Mouse (Mus musculus): ENCODE results near the gene Hoxd11. TPM values are rescaled to one million over a fixed set of nuclear protein-coding genes. Genes with fewer than 3 reads are reported as not detected.
A peak's percentile ranks its signal among the peaks of the same experiment; 100 is the strongest.

The Hoxd11 gene
- polyA plus RNA-seq, 1 experiment from 2014 or later: not detected

GRCm38 (mm10) chr2:74689574-74690337 is 10.4 kb downstream of the Hoxd11 start:
- Histone ChIP-seq H3K9ac (replicated peaks; ENCODE audit: low read depth, low read length) (no peak overlapping the region), H3K4me1 (ENCODE audit: control insufficient read depth, insufficient read depth, low read length) (no peaks in the 10 kb centered on the region), H3K9me3 (ENCODE audit: control insufficient read depth, low read depth, low read length) (no peaks in the 10 kb centered on the region), H3K27me3 (ENCODE audit: control insufficient read depth, insufficient read depth, low read length) (peaks cover 78% of the 10 kb centered on the region), H3K4me2 (replicated peaks; ENCODE audit: low read depth, low read length) (no peak overlapping the region), H3K36me3 (ENCODE audit: control insufficient read depth, insufficient read depth, low read length) (no peaks in the 10 kb centered on the region), H3K27ac (ENCODE audit: low read length) (no peak overlapping the region), H3K4me3 (ENCODE audit: low read depth, low read length) (no peak overlapping the region)
- under 1% methylated on average over 24 of the region's 24 CpGs for WGBS
- ATAC-seq (ENCODE audit: insufficient number of reproducible peaks, insufficient read depth, low FRiP score, low read depth): no peak

- H3K4me1 ChIP-seq (ENCODE audit: control insufficient read depth, insufficient read depth, low read length): no peaks in the 10 kb centered on the region
- peaks cover 78% of the 10 kb centered on the region for H3K27me3 ChIP-seq (ENCODE audit: control insufficient read depth, insufficient read depth, low read length)
- no peak overlapping the region for H3K27ac ChIP-seq (ENCODE audit: low read length)
- no peaks in the 10 kb centered on the region for H3K36me3 ChIP-seq (ENCODE audit: control insufficient read depth, insufficient read depth, low read length)
- no peaks in the 10 kb centered on the region for H3K9me3 ChIP-seq (ENCODE audit: control insufficient read depth, low read depth, low read length)
- no peak overlapping the region for H3K4me3 ChIP-seq (ENCODE audit: low read depth, low read length)
- H3K9ac ChIP-seq (replicated peaks; ENCODE audit: low read depth, low read length): no peak overlapping the region
- no peak overlapping the region for H3K4me2 ChIP-seq (replicated peaks; ENCODE audit: low read depth, low read length)
- 8% methylated on average over 8 of the region's 8 CpGs for WGBS
- ATAC-seq (ENCODE audit: insufficient number of reproducible peaks, insufficient read depth, low FRiP score, low read depth): no peak
Measured at GRCm38 (mm10) chr2:74690338-74690716, 11.0 kb downstream of the Hoxd11 start.

GRCm38 (mm10) chr2:74691022-74691951 is 11.9 kb downstream of the Hoxd11 start, which contains the start of gene Hoxd10:
Gene Hoxd10 (plus strand): TSS chr2:74691924.
- Histone ChIP-seq H3K4me3 (ENCODE audit: low read depth, low read length) (no peak within 1 kb of the TSS), H3K36me3 (ENCODE audit: control insufficient read depth, insufficient read depth, low read length) (no peaks in the 10 kb centered on the region), H3K9me3 (ENCODE audit: control insufficient read depth, low read depth, low read length) (no peaks in the 10 kb centered on the region), H3K9ac (replicated peaks; ENCODE audit: low read depth, low read length) (no peak within 1 kb of the TSS), H3K27me3 (ENCODE audit: control insufficient read depth, insufficient read depth, low read length) (peaks cover 80% of the 10 kb centered on the region), H3K4me1 (ENCODE audit: control insufficient read depth, insufficient read depth, low read length) (no peaks in the 10 kb centered on the region), H3K27ac (ENCODE audit: low read length) (no peak within 1 kb of the TSS), H3K4me2 (replicated peaks; ENCODE audit: low read depth, low read length) (no peak within 1 kb of the TSS)
- ATAC-seq (ENCODE audit: insufficient number of reproducible peaks, insufficient read depth, low FRiP score, low read depth): peak; percentile 49; the same call in 1 of the 2 replicates
- under 1% methylated on average over 56 of the region's 56 CpGs for WGBS

- peaks cover 80% of the 10 kb centered on the region for H3K27me3 ChIP-seq (ENCODE audit: control insufficient read depth, insufficient read depth, low read length)
- ATAC-seq (ENCODE audit: insufficient number of reproducible peaks, insufficient read depth, low FRiP score, low read depth): no peak
- no peaks in the 10 kb centered on the region for H3K36me3 ChIP-seq (ENCODE audit: control insufficient read depth, insufficient read depth, low read length)
- no peaks in the 10 kb centered on the region for H3K9me3 ChIP-seq (ENCODE audit: control insufficient read depth, low read depth, low read length)
- H3K4me2 ChIP-seq (replicated peaks; ENCODE audit: low read depth, low read length): no peak overlapping the region
- H3K4me1 ChIP-seq (ENCODE audit: control insufficient read depth, insufficient read depth, low read length): no peaks in the 10 kb centered on the region
- no peak overlapping the region for H3K4me3 ChIP-seq (ENCODE audit: low read depth, low read length)
- H3K27ac ChIP-seq (ENCODE audit: low read length): no peak overlapping the region
- no peak overlapping the region for H3K9ac ChIP-seq (replicated peaks; ENCODE audit: low read depth, low read length)
- 4% methylated on average over 35 of the region's 35 CpGs for WGBS
Measured at GRCm38 (mm10) chr2:74691995-74692807, 12.8 kb downstream of the Hoxd11 start.

GRCm38 (mm10) chr2:74692808-74693431 is 13.6 kb downstream of the Hoxd11 start:
- no peaks in the 10 kb centered on the region for H3K4me1 ChIP-seq (ENCODE audit: control insufficient read depth, insufficient read depth, low read length)
- H3K27ac ChIP-seq (ENCODE audit: low read length): no peak overlapping the region
- H3K9ac ChIP-seq (replicated peaks; ENCODE audit: low read depth, low read length): no peak overlapping the region
- no peaks in the 10 kb centered on the region for H3K9me3 ChIP-seq (ENCODE audit: control insufficient read depth, low read depth, low read length)
- 2% methylated on average over 20 of the region's 20 CpGs for WGBS
- no peak overlapping the region for H3K4me3 ChIP-seq (ENCODE audit: low read depth, low read length)
- peaks cover 77% of the 10 kb centered on the region for H3K27me3 ChIP-seq (ENCODE audit: control insufficient read depth, insufficient read depth, low read length)
- ATAC-seq (ENCODE audit: insufficient number of reproducible peaks, insufficient read depth, low FRiP score, low read depth): no peak
- H3K36me3 ChIP-seq (ENCODE audit: control insufficient read depth, insufficient read depth, low read length): no peaks in the 10 kb centered on the region
- no peak overlapping the region for H3K4me2 ChIP-seq (replicated peaks; ENCODE audit: low read depth, low read length)

- Histone ChIP-seq H3K27ac (ENCODE audit: low read length) (no peak overlapping the region), H3K36me3 (ENCODE audit: control insufficient read depth, insufficient read depth, low read length) (no peaks in the 10 kb centered on the region), H3K27me3 (ENCODE audit: control insufficient read depth, insufficient read depth, low read length) (peaks cover 73% of the 10 kb centered on the region), H3K9ac (replicated peaks; ENCODE audit: low read depth, low read length) (no peak overlapping the region), H3K4me3 (ENCODE audit: low read depth, low read length) (no peak overlapping the region), H3K9me3 (ENCODE audit: control insufficient read depth, low read depth, low read length) (no peaks in the 10 kb centered on the region), H3K4me2 (replicated peaks; ENCODE audit: low read depth, low read length) (no peak overlapping the region), H3K4me1 (ENCODE audit: control insufficient read depth, insufficient read depth, low read length) (no peaks in the 10 kb centered on the region)
- no peak for ATAC-seq (ENCODE audit: insufficient number of reproducible peaks, insufficient read depth, low FRiP score, low read depth)
- 12% methylated on average over 4 of the region's 4 CpGs for WGBS
Measured at GRCm38 (mm10) chr2:74693432-74693827, 14.1 kb downstream of the Hoxd11 start.

GRCm38 (mm10) chr2:74694066-74694465 is 14.7 kb downstream of the Hoxd11 start:
- H3K4me3 ChIP-seq (ENCODE audit: low read depth, low read length): no peak overlapping the region
- WGBS: 2% methylated on average over 16 of the region's 16 CpGs

More at GRCm38 (mm10) chr2:74694066-74694465, 14.7 kb downstream of the Hoxd11 start:
- Histone ChIP-seq H3K9me3 (ENCODE audit: control insufficient read depth, low read depth, low read length) (no peaks in the 10 kb centered on the region), H3K27ac (ENCODE audit: low read length) (no peak overlapping the region), H3K9ac (replicated peaks; ENCODE audit: low read depth, low read length) (no peak overlapping the region), H3K36me3 (ENCODE audit: control insufficient read depth, insufficient read depth, low read length) (no peaks in the 10 kb centered on the region), H3K27me3 (ENCODE audit: control insufficient read depth, insufficient read depth, low read length) (peaks cover 72% of the 10 kb centered on the region), H3K4me1 (ENCODE audit: control insufficient read depth, insufficient read depth, low read length) (no peaks in the 10 kb centered on the region), H3K4me2 (replicated peaks; ENCODE audit: low read depth, low read length) (no peak overlapping the region)
- ATAC-seq (ENCODE audit: insufficient number of reproducible peaks, insufficient read depth, low FRiP score, low read depth): no peak

Data from stomach, embryonic 14.5 days (tissue).